Mouse (Mus musculus) kidney, adult 9 months (tissue): ENCODE results near the gene Tbccd1.

Experiments used
- DNase-seq: peaks from one replicate; pipeline ENCODE4 v3.0.0; 2022

Tbccd1 gene

DNA sequence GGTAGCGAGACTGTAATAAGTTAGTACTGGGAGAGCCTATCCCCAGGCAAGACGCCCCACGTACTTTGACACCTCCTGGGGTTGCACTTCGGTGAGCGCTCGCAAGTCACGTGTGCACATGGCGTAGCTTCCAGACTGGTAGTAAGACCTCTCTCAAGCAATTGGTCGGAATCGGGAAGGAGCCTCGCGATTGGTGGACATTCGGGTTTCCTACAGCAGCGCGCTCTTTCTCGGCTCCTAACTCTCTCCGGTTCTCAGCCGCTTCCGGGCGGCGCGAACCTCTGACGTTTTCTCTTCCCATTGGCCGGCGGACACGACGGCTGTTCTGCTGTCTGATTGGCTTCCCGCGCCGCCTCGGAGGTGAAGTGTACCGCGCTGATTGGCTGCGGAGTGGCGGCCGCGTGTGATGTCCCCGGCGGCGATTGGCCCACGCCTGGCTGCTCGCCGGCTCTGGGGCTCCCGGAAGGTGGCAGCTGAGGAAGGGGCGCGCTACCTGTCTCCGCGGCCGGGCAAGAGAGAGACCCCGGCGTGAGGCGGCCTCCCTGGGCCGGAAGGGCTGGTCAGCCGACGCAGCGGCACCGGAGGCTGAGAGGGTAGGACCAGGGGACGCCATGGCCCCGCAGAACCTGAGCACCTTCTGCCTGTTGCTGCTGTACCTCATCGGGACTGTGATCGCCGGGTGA is at the start of gene Tbccd1, which contains the start of gene Dnajb11:
TSS of gene Tbccd1 (minus strand) at position 239 of the 683 bp plus-strand sequence.
TSS of gene Dnajb11 (plus strand) at position 415 of the 683 bp plus-strand sequence.
- DNase-seq: peak; percentile 99

DNA sequence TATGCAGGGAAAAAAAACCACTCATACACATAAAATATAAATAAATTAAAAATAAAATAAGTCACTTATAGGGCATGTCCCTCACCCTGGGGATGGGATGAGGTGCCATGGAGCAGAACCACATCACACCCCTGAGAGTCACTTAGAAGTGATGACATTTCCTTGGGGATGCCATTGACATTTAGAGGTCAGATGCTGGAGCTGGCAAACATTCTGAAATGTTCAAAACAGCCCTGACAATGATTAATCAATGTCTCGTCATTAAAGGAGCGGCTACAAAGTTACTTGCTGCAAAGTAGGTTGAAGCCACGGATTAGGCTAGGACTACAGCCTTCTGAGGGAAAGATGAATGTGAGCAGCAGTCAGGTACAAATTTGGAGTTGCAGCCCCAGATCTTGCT is 43.9 kb upstream of the Tbccd1 start:
- peak; percentile 54 for DNase-seq

DNA sequence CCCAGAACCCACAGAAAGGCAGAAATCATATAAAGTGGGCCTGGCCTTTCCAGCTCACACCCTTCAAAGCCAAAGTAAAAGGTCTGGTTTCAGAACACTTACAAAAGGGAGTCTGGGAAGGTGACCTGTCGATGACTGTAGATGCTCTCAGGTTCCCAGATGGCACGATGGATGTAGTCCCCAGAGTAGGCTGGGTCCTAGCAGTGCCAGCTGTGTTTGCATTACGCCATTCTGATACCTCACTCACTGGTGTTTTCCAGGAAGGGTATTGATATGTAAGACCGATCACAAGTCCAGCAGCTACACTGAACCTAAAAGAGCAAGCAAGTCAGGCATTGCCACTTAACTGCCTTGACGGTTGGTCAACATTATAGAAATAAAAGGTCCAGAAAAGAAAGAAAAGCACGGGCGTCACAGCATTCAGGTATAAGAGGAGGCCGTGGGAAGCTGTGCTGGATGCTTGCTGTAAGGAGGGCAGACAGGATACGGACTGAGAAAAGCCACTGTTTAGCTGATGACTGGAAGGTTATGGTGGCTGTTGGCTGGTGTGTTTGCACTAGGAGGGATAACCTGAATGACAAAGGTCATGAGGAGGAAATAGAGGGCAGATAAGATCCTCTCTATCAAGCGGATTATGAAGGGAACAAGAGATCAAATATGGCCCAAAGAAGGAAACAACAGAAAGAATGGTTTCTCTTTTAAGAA is 42.5 kb upstream of the Tbccd1 start:
- no peak for DNase-seq

DNA sequence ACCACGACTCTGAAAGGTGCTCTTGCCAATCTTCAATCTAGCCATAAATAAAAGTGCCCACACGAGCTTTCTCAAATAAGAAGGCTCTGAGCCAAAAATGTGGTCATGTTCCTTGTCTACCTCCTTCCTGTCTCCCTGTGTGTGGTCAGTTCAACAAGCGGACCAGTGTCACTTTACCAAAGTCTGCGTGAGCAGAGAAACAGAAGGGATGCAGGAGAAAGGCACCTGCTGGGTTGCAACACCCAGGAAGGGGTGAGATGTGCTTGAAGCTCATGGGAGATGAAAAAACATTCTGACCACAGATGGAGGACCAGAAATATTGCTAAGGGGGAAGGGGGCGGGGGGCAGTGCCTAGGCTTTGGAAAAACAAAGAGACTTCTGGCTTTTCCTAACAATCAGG is 41.9 kb upstream of the Tbccd1 start:
- no peak for DNase-seq

DNA sequence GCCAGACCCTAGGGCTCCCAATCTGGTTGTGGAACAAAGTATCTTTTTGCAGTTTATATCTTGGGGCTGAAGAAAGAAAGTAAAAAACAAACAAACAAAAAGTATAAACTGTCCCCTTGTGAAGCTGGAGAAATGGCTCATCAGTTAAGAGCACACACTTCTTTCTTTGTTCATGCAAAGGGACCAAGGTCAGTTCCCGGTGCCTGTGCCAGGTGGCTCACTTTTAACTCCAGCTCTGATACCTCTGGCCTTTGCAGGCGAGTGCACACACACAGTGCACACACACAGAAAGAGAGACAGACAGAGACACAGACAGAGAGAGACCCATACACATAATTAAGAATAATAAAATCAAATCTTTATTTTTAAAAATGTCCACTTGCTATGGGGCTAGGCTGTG is 39.1 kb upstream of the Tbccd1 start:
- no peak for DNase-seq

DNA sequence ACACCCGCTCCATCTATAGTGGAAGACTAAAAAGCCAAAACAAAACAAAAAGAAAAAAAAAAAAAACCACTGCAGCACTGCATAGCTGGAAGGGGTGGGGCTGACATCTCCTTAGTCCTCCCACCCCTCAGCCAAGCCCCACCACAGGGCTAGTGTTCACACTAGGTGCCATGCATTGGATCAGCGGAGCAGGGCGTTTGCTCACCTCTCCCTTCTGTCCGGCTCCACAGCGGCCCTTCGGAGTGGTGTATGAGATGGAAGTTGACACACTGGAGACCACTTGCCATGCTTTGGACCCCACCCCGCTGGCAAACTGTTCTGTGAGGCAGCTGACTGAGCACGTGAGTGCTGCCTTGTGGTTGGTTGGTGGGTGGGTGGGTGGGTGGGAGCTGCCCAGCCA is 36.6 kb upstream of the Tbccd1 start:
- DNase-seq: no peak

DNA sequence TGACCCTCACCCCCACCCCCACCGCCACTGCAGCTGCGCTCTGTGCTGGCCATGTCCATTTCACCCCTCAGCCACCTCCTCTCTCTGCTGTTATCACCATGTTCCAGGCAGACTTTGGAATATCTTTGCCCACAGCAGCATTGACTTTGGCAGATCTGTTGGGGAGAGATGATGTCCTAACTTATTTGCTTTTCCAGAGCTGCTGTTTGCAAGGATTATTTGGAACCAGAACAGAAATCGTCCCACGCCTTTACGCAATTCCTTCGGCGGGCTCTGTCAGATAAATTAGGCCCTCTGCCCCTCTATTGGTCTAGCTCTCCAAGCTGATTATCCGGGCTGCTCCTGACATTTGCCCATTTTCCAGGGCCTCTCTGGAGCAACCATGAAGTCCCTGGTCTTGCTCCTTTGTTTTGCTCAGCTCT is 34.3 kb upstream of the Tbccd1 start:
- no peak for DNase-seq

DNA sequence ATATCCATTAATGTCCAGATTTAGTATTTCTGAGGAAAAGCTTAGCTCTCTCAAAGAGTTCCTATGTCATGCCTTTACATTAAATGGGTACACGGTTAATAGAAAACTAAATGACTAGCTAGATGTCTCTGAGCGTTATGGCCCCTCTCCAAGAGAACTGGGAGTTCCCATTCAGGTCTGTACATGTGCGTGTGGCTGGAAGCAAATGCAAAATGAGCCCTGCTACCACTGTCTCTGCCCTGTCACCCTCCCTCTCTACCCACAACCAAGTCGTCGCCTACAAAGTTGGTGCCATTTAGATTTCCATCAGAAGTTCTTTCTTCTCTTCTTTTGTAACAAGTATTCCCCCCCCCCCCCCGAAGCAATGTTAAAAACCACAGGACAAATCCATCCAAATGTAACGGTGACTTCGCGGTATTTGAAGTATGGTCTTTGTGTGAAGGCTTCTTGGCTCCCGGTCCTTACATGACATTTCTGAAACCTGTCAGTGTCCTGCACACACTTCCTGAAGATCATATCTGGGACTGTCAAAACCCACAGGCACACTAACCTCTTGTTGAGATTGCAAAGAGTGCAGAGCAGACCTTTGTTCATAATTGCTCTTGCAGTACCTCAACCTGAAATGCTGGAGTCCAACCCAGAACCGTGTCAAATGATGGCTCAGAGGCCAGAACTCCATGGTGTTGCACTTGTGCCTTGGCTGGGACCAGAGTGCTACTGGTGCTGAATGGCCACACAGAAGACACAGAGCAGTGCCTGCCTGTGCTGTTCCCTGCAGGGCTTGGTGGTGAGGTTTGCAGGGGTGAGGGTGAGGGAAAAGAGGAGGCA is 33.4 kb upstream of the Tbccd1 start, which contains the start of gene Ahsg:
TSS of gene Ahsg (plus strand) at position 595 of the 828 bp plus-strand sequence.
- DNase-seq: no peak

DNA sequence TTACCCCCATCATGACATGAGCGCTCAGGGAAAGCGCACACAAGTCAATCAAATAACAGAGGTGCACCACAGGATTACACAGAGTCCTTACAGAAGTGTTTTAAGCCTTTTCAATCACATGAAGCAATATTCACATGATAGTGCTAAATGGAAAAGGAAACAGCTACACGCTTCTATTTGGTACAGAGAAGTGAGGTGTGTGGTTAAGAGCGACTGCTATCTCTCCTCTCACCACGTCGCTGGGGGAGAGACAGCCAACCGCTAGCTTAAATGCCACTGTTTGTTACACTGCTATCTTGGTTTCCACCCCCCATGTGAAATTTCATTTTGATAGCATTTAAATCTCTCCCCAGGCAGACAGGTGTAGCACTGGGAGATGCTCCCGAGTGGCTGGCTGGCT is 32.2 kb upstream of the Tbccd1 start:
- no peak for DNase-seq

DNA sequence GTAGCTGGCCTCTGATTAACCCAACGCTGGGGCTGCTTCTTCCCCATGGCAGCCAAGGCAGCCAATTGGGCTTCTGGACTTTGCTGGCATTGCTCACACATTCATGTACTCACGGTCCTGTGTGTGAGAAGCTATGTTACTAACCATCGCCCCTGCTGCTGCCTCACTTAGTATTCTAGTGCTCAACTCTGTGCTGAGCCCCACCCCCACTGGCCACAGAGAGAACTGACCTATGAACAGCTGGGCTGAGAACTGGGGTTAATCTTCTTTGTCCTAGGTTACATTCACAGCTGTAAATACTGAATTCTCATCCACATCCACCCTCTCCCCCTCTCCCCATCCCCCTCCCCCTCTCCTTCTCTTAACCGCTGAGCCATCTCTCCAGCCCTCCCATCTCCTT is 31.4 kb upstream of the Tbccd1 start:
- DNase-seq: no peak

DNA sequence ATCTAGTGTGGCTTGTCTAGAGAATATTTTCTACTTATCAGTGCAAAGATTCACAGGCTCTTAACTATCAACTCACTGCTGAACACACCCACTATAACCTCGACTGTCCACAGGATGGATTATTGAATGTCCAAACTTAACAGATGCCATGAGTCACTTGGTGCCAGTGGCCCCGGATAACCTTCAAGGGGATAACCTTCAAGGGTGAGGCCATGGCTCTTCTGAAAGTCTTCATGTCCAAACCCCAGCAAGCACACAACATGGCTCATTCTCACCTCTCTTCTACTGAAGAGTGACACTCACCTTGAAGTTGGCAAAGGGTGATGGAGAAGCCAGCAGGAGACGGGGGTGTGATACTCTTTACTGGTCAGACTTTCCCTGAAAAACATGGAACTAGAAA is 29.3 kb upstream of the Tbccd1 start:
- DNase-seq: no peak

DNA sequence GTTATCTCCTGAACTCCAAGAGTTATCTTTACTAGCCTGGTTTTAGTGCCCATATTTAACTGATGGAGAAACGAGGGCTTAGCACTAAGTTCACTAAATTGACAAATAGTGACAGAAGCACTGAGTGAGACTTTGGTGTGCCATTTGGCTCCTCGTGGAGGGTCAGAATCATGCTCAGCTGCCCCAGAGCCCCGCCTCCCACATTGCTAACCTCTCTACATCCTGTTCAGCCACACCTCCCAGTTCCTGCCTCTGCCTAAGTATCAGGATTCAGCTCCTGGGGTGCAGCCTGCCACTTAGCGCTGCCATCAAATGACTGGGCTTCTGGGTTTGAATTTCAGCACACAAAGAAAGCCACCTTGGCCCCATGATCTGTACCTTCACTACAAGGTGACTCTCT is 27.9 kb upstream of the Tbccd1 start:
- no peak for DNase-seq

DNA sequence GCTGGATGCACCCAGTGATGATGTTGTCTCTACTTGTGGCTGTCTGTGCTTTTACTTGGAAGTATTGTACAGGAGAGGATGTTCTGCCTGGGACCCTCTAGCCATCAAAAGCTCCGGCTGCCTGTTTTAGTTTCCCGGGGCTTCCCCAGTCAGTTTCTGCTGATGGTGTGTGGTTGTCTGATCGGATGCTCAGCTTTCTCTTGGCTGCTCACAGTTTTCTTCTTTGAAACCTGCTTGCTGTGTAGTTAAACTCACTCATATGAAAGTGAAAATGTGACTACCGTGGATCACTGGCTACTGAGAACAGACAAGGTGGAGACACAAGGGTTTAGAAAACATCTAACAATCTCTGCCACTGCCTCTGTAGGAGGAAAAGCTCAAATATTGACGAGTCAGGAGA is 26.0 kb upstream of the Tbccd1 start:
- DNase-seq: no peak

DNA sequence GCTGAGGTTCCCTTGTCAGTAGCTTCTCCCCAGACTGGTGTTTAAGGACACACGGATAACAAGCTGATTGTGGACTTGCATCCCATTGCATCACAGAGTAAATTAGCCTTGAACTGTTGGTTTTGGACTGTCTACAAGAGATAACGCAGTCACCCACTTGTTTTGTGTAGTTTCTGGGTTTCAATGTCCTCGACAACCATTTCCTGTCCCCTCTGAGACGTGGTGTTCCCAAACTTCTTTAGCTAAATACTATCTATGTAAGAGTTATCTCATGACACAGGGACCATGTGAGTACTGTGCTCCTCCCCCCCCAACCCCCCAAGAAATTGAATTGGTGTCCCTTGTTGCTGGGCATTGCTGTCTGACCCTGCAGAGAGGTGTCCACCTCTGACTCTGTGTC is 24.0 kb upstream of the Tbccd1 start:
- DNase-seq: peak; percentile 37

DNA sequence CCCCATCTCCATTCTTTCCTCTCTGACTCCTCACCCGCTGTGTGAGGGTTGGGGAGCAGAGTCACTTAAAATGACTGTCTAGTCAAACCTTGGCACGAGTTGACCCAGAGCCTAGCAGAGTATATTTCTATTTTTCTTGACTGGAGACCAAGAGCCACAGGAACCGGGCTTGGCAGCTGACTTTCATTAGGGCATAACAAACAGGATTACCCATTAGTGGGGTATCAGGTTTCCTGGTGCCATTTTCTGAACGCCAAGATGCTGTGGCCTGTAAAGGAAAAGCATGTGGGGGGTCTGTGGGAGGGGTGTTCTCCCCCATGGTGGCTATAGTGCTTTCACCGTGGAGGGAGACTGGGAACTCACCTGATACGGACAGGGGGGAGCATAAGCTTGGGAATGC is 23.4 kb upstream of the Tbccd1 start:
- DNase-seq: no peak

DNA sequence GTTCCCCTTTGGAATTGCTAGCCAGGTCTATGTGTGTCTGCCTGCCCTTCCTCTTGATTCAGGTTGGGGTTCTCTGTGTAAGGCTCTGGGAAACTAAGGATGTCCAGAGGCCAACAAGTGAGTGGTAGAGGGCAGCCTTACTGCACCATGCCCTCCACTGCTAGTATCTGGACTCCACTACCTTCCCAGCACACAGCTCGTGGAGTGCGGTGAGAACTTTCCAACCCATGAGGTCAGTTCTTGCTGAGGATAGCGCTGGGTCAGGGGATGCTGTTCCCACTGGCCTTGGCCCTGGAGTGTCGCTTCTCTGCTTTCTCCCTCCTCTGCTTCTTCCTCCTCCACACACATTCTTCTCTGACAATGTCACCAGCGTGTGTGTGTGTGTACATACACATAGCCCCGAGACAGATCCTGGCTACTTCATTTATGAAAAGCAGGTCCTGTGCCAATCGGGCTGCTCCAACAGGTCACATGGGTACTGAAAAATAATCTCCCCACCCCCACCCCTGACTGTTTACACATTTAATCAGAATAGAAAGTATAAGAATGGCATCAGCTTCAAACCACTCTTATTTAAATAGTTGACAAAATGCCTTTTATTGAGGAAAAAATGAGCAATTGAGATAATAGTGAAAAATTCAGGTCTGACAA is 22.6 kb upstream of the Tbccd1 start:
- no peak for DNase-seq

DNA sequence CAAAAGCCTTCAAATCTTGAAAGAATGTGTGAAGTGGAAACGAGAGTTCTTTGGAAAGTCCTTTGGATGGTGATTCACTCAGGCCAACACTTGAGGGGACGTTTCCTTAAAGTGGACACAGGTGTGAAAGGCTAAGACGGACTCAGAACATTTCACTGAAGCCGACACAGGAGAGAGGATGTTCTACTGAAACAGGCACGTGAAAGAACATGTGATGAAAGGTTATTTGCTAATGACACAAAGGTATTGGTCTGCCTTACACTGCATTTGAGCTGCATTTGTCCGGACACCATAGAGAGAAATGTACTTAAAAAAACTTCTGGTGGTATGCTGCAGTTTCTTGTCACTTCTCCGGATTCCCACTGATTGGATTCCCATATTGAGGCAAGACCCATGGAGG is 21.2 kb upstream of the Tbccd1 start:
- DNase-seq: no peak

DNA sequence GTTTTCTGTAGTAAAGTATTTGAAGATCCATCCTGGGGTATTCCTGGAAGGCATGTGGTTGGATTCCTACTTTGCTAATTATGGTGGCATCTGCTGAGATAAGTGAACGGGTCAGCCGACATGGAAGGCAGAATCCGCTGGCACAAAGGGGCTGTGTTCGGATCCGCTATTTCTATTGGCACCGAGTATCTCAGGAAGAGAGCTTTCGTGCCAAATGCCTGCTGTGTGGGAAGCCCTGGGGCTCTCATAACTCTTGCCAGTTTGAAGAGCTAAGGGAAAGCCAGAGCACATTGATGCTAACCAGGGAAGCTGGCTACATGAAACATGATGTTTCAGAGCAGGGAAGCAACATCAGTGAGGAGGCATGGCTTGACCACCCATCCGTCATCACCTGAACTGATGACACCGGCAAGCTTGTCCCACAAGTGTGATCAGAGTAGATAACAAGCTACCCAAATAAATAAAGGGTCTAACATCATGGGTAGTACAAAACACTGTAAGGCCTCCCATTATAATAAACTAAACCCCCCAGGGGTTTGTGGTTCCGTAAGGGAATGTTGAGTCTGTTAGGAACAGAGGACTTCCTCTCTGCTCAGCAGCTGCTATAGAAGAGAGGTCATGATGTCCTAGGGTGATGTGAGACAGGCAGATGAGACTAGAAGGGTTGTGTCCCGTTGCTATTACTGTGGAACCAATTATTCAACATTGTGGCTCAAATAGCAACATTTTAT is 20.4 kb upstream of the Tbccd1 start:
- DNase-seq: no peak

DNA sequence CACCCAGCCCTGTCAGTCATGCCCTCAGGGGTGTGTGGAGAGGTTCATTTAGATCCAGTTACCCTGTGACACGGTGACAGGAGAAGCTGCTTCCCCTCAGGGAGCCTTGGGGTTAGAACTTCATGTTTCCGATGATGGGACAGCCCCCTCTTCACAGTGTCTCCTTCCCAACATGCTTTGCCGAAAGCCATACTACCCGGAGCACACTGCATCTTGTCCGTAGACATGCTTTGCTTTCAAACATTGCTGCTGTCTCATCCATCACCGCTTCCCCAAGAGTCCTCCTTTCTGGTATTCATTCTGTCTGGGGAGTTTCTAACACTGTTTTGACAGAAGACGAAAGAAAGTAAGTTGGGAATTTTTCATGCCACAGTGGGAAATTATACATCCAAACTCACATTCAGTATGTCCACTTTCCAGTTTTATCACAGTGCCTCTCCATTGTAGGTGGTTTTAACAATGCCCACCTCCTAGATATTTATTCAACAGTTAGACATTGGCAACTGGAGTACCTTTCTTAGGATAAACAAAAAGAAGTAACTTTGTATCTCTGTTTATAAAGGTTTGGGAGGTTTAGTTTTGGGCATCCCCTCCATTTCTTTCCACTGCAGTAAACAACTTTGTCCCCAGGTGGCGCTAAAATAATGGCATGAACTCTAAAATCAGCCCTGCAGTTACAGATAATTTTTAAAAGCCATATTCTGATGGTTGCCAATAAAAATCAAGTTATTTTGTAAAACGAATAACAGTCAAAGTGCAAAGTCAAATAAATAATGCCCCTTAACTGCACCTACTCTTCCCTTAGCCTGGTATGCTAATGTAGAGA is 19.0 kb upstream of the Tbccd1 start:
- peak; percentile 43 for DNase-seq

DNA sequence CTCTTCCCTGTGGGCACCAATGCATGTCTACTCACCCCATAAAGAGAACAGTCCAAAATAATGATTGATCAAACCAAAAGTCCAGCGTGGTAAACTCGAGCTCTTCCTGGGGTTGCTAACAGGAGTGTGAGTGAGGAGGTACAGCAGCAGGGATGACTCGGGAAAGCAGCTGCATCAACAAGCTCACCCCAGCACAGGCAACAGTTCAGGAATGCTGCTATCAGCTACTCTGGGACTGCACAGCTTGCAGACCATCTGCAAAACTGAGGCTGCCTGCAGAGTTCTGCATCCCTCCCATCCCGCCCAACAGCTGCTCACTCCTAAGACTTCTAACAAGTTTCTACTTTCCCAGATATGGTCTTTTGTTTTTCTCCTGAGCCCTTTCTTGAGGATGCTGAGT is 15.9 kb upstream of the Tbccd1 start:
- no peak for DNase-seq

DNA sequence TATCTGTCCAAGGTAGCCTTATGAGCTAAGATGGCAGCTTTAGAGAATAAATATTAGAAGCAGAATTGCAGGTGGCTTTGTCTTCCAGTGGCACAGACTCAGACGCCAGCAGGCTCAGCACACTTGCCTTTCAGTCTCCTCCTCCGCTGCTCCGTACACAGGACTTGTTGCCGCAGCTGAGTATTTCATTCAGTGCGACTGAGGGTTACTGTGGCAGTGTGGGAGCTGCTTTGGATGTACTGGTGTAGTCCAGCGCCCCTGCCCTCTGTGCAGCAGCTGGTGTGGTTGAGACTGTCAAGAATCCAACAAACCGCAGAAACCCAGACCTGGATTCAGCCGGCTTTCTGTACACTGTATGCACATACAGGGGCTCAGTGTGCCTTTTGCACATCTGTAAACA is 14.9 kb upstream of the Tbccd1 start:
- DNase-seq: no peak

DNA sequence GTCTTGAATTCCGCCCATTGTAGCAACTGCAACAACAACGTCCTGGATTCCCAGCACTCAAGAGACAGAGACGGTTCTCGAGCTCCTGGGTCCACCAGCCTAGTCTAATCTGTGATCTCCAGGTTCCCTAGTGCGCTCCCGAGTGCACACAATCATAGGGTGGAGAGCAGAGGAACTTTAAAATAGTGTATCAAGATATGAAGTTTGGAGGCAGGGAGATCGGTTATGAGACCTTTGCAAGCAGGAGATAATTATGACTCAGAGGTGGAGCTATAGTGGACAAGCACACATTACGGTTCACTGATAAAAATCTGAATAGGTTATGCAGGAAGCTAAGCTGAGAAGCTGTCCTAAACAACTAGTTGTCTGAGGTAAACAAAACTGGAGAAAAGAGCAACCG is 696 bp downstream of the Tbccd1 start:
- no peak for DNase-seq
